Mouse (Mus musculus) left cerebral cortex, postnatal 14 days (tissue): Measurements from ENCODE around the gene Golph3l. TPM values are rescaled to one million over a fixed set of nuclear protein-coding genes. Genes with fewer than 3 reads are reported as not detected.
"Not testable (repeated sequence)": the region's sequence is repeated elsewhere in the genome, so short reads cannot be mapped to it uniquely, and the experiment has no call there.

Experiments
- DNase-seq, 2 experiments: peaks; one replicate each; pipeline ENCODE4 v3.0.0; 2021 to 2022; ENCODE audit warnings: low spot score in 2 of 2, mixed read lengths in 1 of 2
- intact Hi-C: fragments of 180-260 bp; cut with DNase I; formaldehyde crosslinking; loops from one replicate; pipeline ENCODE4 v1.15.1; 2025
- long read RNA-seq, 2 experiments: library from polyadenylated mRNA; stranded (forward); transcript quantifications; one replicate each; pipeline ENCODE4 v2.0.0; 2021
- total RNA-seq, 2 experiments: library from RNA; stranded (reverse); gene quantifications; 2 replicates each; pipeline ENCODE4 v1.2.3; 2021

The Golph3l gene
- total RNA-seq: 10 to 100 TPM; 15.8 to 21.1 TPM
- long read RNA-seq, experiment 1, transcript Golph3l-207 (5 exons, 2,836 nt): major isoform, 15 of 16 reads
- long read RNA-seq, experiment 1, partial matches to known transcripts: 0 of 16 reads
- long read RNA-seq, experiment 1, other reads (novel, unspliced or antisense): 0 of 16 reads
- long read RNA-seq, experiment 2, transcript Golph3l-207 (5 exons, 2,836 nt): major isoform, 8 of 10 reads
- long read RNA-seq, experiment 2, partial matches to known transcripts: 0 of 10 reads
- long read RNA-seq, experiment 2, other reads (novel, unspliced or antisense): 2 of 10 reads

DNA sequence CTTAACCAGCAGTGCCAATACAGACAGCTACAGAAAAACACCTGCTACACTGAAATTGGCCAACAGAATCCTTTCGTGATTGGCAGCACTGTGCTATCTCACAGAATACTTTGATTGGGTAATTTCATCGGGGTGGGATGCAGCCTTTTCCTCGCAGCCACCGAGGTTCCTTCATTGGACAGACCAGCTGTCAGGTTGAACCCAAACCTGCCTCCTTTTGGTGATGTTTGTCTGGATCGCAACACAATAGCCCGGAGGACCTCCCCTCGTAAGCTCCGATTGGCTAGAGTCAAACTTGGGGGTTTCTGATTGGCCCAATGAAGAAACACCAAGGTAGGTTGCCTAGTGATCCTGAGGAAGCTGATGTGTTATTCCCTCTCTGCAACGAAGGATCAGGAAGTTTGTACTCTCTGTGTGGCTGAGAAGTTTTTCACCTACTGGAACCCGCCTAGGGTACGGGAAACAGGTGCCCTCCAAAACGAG is at the start of gene Golph3l:
Golph3l (plus strand) TSS at position 331 of the 483 bp plus-strand sequence.
- intact Hi-C loops: no loop called here
- DNase-seq: peak; percentile 97 to 99

- intact Hi-C loops: no loop called here
- no peak for DNase-seq
Observed at GRCm38 (mm10) chr3:95538936-95539335, 49.8 kb upstream of the Golph3l start.

DNA sequence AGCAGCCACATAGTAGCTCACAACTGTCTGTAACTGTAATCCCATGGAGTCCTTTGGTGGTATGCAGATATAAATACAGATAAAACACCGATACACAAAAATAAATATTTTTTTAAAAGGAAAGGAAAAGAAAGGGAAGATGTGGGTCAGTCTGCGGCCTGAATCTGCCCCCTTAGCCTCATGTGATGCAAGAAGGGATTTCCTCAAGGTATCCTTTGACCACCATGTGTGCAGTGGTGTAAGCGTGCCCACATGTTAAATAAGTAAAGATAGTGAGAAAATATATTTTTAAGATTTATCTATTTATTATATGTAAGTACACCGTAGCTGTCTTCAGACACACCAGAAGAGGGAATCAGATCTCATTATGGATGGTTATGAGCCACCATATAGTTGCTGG is 48.9 kb upstream of the Golph3l start:
- intact Hi-C loops: no loop called here

DNA sequence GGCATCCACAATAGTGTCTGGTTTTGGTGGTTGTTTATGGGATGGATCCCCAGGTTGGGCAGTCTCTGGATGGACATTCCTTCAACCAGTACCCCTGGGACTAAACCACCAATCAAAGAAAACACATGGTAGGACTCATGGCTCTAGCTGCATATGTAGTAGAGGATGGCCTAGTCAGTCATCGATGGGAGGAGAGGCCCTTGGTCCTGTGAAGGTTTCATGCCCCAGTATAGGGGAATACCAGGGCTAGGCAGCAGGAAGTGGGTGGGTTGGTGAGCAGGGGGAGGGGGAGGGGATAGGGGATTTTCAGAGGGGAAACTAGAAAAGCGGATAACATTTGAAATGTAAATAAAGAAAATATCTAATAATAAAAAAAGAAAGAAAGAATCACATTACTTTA is 47.5 kb upstream of the Golph3l start:
- DNase-seq, intact Hi-C loops: not testable (repeated sequence)

More for the DNA sequence above, 48.9 kb upstream of the Golph3l start:
- DNase-seq: no peak

DNA sequence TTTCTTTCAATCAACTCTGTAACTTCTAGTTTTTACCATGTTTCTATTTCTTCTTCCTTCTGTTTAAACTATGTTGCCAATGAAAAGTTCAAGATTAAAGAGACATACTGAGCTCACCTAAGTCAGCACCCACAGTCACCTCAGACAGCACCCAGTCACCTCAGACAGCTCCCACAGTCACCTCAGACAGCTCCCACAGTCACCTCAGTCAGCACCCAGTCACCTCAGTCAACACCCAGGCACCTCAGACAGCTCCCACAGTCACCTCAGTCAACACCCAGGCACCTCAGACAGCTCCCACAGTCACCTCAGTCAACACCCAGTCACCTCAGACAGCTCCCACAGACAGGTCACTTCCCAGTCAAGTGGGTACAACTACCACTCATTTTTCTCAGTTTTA is 46.6 kb upstream of the Golph3l start:
- DNase-seq: no peak
- intact Hi-C loops: no loop called here

DNA sequence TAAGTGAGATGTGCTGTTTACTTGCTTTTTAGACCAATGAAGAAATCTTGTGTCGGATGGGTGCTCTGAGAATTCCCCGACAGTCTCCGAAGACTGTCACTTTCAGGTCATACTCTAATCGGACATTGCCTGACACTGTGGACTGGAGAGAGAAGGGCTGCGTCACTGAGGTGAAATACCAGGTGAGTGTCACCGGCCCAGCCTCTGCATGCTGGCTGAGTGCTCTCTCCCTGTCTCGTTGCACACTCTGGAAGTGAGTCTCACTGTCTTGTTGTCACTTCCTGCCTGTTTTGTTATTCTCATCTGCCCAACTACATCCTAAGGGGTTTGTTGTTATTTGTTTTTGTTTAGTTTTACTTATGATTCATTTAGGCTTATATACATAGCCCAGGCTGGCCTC is 45.8 kb upstream of the Golph3l start:
- intact Hi-C loops: no loop called here
- DNase-seq: no peak

- DNase-seq: no peak
- intact Hi-C loops: no loop called here
Observed at GRCm38 (mm10) chr3:95550176-95550575, 38.6 kb upstream of the Golph3l start.

- intact Hi-C loops: no loop called here
- DNase-seq: no peak
Observed at GRCm38 (mm10) chr3:95553986-95554385, 34.7 kb upstream of the Golph3l start.

- intact Hi-C loops: no loop called here
Observed at GRCm38 (mm10) chr3:95559437-95559836, 29.3 kb upstream of the Golph3l start, which contains the start of gene Hormad1. Gene Hormad1, plus strand, starts transcription at chr3:95559677.

GRCm38 (mm10) chr3:95560738-95561137 is 28.0 kb upstream of the Golph3l start:
- DNase-seq: no peak
- intact Hi-C loops: no loop called here

More at GRCm38 (mm10) chr3:95559437-95559836, 29.3 kb upstream of the Golph3l start, which contains the start of gene Hormad1:
- DNase-seq: no peak

DNA sequence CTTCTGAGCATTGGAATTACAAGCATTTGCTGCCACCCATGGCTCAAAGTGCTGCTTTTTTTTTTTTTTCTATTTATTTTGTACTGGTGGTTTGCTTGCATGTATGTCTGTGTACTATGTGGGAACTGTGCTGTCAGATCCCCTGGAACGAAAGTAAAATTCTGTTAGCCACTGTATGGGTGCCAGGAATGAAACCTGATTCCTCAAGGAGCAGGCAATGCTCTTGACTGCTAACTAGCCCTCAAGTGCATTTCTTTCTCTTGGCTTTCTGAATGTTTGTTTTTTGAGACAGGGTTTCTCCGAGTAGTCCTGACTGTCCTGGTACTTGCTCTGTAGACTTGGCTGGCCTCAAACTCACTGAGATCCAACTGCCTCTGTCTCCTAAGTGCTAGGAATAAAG is 26.9 kb upstream of the Golph3l start:
- intact Hi-C loops: no loop called here

GRCm38 (mm10) chr3:95569585-95569984 is 19.1 kb upstream of the Golph3l start:
- intact Hi-C loops: no loop called here
- DNase-seq: no peak

More for the DNA sequence above, 26.9 kb upstream of the Golph3l start:
- no peak for DNase-seq

DNA sequence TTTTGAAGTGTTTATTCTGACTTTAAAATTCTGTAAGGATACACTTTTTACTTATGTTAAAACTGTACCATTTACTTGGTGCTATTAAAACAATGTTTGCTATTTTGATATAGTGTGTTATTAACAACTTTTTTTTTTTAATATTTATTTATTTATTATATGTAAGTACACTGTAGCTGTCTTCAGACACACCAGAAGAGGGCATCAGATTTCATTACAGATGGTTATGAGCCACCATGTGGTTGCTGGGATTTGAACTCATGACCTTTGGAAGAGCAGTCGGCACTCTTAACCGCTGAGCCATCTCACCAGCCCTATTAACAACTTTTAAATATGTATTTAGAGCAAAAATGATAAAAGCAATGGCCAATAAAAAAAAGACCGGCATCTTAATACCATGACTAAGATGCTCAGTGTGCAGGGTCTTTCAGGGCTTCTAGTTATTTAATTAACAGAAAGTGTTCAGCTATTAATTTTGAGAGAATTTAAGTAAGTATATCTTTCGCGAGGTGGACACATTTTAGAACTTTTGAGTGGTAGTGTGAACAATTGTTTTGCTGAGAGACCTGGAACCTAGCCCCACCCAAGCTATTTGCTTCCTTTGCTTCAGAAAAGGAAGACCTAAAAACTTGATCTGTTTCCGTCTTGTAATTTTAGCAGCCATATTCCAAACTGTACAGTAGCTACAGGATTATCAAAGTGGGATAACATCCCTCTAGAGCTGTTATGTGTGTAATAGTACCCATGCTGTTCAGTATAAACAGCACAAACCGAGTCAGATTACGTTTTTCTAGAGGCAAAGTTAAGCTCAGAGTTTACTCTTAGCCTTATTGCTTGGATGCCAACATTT is 755 bp upstream of the Golph3l start:
- no peak for DNase-seq
- intact Hi-C loops: no loop called here

- no peak for DNase-seq
- intact Hi-C loops: no loop called here
Observed at GRCm38 (mm10) chr3:95598734-95599133, 10.0 kb downstream of the Golph3l start.

DNA sequence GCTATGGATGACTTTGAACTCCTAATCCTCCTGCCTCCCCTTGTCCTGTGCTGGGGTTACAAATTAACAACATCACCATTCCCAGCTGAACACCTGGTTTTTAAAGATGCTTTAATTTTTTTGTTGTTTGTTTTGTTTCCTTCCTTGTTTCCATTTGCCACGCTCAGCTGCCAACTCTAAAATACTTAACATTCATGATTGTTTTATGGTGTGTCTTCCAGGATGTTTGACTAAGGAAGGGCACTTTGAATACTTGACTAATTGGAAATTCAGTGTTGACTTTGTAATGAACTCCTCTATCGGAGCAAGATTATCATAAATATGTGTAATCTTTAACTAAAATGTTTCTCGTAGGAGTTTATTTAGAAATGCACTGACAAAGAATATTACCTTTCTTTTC is 12.6 kb downstream of the Golph3l start:
- DNase-seq: no peak
- intact Hi-C loops: no loop called here

GRCm38 (mm10) chr3:95606096-95606495 is 17.4 kb downstream of the Golph3l start:
- no peak for DNase-seq
- intact Hi-C loops: no loop called here

DNA sequence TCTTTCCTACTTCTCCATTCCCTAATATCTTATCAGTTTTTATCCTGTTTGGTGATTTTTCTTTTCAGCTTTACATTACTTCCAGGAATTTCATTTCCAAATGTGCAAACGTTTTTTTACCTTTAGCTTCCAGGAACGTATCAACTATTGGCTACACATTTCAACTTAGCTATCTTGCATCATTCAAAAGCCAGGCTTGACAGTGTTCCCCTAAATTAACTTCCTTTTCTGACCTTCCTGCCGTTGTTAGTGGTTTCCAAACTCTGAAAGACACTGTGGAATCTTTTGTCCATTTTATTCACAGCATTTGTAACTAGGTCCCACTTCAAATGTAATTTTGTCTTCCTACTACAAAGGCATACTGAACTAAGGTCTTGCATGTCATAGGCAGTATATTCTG is 20.5 kb downstream of the Golph3l start:
- intact Hi-C loops: no loop called here
- no peak for DNase-seq

DNA sequence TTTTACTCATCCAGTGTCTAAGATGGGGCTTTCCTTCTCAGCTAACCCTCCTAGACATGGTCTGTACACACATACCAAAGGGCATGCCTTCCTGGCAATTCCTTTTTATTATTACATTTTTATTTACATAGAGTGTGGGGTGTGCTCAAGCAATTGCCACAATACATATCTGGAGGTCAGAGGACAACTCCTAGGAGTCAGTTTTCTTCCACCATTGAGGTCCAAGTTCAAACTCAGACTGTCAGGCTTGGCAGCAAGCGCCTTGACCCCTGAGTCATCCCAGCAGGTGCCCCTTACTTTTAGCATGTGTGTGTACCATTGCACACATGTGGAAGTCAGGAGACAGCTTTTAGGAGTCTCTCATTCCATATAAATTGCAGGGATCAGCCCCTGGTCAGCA is 25.3 kb downstream of the Golph3l start:
- no peak for DNase-seq
- intact Hi-C loops: loop anchor here (10.0 kb wide), 1 partner anchor 99 kb away; no protein-coding TSS in a partner anchor

DNA sequence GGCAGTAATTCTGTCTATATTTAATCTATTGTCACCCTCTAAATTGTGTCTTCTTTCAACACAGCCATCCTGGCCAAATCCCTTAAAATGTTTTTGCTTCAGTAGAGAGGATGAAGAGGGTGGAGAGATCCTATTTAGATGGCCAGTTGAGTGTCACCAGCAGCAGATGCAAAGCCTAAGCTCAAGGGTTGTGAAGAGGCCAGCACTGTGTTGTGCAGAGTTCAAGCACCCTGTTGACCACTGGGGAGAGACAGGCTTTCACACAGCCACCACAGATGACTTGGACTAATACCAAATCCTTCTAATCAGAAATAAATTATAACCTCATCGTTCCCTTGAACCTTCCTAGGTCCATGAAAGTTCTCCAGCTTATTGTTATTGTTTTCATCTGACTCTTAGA is 29.8 kb downstream of the Golph3l start:
- intact Hi-C loops: loop anchor here (10.0 kb wide), 1 partner anchor 104 kb away; no protein-coding TSS in a partner anchor
- DNase-seq: no peak

DNA sequence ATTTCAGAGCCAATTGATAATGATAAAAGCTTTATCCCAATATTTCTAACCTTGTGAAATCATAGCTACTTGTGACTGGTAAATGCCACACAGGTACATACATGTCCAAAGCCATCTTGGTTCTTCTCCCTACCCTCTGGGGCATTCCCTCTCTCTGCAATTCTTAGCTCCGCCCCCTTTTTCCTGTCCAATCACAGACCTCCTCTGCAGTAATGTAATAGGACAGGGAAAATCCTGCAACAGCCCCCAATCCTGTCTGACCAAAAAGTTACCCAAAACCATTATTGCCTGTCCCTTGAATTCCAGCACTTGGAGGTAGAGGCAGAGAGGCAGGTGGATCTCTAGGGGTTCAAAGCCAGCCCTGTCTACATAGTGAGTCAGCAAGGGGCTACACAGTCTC is 32.5 kb downstream of the Golph3l start:
- no peak for DNase-seq
- intact Hi-C loops: no loop called here
